Mouse (Mus musculus) retina, postnatal 7 days (tissue): ENCODE data around the gene Tex44.

ENCODE experiments used
- DNase-seq: peaks from one replicate; pipeline ENCODE4 v3.0.0-alpha.2; 2012; ENCODE audit warnings: low read depth, low spot score

The Tex44 gene

GRCm38 (mm10) chr1:86421007-86421406 lies 5.1 kb upstream of the Tex44 start:
- DNase-seq = no peak

GRCm38 (mm10) chr1:86423879-86424278 lies 2.2 kb upstream of the Tex44 start:
- no peak for DNase-seq

- no peak for DNase-seq
These were observed 1.8 kb upstream of the Tex44 start for GRCm38 (mm10) chr1:86424336-86424735.

GRCm38 (mm10) chr1:86424835-86425547 lies 1.1 kb upstream of the Tex44 start:
- DNase-seq = no peak

GRCm38 (mm10) chr1:86430056-86430455 lies 3.9 kb downstream of the Tex44 start:
- DNase-seq = peak; percentile 68

GRCm38 (mm10) chr1:86432778-86433177 lies 6.6 kb downstream of the Tex44 start:
- no peak for DNase-seq

- DNase-seq = no peak
These were observed 7.2 kb downstream of the Tex44 start for GRCm38 (mm10) chr1:86433359-86433758.

- DNase-seq = peak; percentile 24
These were observed 7.9 kb downstream of the Tex44 start for GRCm38 (mm10) chr1:86434001-86434400.

GRCm38 (mm10) chr1:86434439-86435201 lies 8.5 kb downstream of the Tex44 start:
- peak; percentile 98 for DNase-seq

GRCm38 (mm10) chr1:86435302-86435821 lies 9.2 kb downstream of the Tex44 start:
- DNase-seq = no peak

- DNase-seq = no peak
These were observed 11.3 kb downstream of the Tex44 start for GRCm38 (mm10) chr1:86437219-86438013.

- DNase-seq = no peak
These were observed 11.8 kb downstream of the Tex44 start for GRCm38 (mm10) chr1:86438014-86438319.

- DNase-seq = no peak
These were observed 12.4 kb downstream of the Tex44 start for GRCm38 (mm10) chr1:86438501-86438900.

GRCm38 (mm10) chr1:86439487-86440170 lies 13.5 kb downstream of the Tex44 start:
- no peak for DNase-seq

GRCm38 (mm10) chr1:86440171-86440886 lies 14.2 kb downstream of the Tex44 start:
- DNase-seq = peak; percentile 83

- peak; percentile 33 for DNase-seq
These were observed 15.0 kb downstream of the Tex44 start for GRCm38 (mm10) chr1:86440887-86441723.

GRCm38 (mm10) chr1:86441724-86441979 lies 15.5 kb downstream of the Tex44 start:
- DNase-seq = no peak

GRCm38 (mm10) chr1:86441980-86442831 lies 16.1 kb downstream of the Tex44 start:
- DNase-seq = peak; percentile 51

- DNase-seq = no peak
These were observed 16.7 kb downstream of the Tex44 start for GRCm38 (mm10) chr1:86442832-86443231.
